Mouse (Mus musculus): ENCODE data around the gene Hvcn1.
"Not testable (repeated sequence)": the region's sequence is repeated elsewhere in the genome, so short reads cannot be mapped to it uniquely, and the experiment has no call there.

Gene Hvcn1

GRCm38 (mm10) chr5:122208909-122209308, 2.3 kb downstream of the Hvcn1 start:
- no peak for DNase-seq

- DNase-seq = peak; percentile 63
Measured at GRCm38 (mm10) chr5:122209591-122210368, 3.2 kb downstream of the Hvcn1 start.

GRCm38 (mm10) chr5:122210890-122211289, 4.3 kb downstream of the Hvcn1 start:
- DNase-seq = no peak

DNA sequence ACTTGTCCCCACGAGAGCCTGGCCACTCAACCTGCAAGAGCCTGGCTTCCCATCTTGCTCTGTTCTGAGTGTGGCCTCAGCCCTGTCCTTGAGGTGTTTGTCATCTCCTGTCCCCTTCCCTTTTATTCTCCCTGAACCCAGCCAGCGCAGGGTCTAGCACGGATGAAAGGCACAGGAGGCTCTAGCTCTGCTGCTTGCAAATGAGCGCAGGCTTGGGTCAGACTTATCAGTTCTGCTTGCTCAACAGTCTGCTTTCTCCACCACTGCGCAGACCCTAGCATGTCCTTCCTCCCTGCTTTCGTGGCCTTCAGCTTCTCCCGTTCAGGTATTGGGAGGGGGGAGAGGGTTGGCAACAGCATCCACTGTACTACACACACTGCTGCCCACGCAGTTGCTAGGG, 5.5 kb downstream of the Hvcn1 start:
- no peak for DNase-seq

DNA sequence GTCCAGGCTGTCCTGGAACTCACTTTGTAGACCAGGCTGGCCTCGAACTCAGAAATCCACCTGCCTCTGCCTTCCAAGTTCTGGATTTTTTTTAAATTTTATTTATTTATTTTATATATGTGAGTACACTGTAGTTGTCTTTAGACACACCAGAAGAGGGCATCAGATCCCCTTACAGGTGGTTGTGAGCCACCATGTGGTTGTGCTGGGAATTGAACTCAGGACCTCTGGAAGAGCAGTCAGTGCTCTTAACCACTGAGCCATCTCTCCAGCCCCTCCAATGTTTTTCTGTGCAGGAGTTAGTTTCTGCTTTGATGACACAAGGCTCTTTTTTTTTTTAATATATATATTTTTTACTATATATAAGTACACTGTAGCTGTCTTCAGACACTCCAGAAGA, 6.2 kb downstream of the Hvcn1 start:
- DNase-seq = not testable (repeated sequence)

- no peak for DNase-seq
Measured at GRCm38 (mm10) chr5:122213861-122214260, 7.3 kb downstream of the Hvcn1 start.

GRCm38 (mm10) chr5:122217636-122218035, 11.0 kb downstream of the Hvcn1 start:
- no peak for DNase-seq

DNA sequence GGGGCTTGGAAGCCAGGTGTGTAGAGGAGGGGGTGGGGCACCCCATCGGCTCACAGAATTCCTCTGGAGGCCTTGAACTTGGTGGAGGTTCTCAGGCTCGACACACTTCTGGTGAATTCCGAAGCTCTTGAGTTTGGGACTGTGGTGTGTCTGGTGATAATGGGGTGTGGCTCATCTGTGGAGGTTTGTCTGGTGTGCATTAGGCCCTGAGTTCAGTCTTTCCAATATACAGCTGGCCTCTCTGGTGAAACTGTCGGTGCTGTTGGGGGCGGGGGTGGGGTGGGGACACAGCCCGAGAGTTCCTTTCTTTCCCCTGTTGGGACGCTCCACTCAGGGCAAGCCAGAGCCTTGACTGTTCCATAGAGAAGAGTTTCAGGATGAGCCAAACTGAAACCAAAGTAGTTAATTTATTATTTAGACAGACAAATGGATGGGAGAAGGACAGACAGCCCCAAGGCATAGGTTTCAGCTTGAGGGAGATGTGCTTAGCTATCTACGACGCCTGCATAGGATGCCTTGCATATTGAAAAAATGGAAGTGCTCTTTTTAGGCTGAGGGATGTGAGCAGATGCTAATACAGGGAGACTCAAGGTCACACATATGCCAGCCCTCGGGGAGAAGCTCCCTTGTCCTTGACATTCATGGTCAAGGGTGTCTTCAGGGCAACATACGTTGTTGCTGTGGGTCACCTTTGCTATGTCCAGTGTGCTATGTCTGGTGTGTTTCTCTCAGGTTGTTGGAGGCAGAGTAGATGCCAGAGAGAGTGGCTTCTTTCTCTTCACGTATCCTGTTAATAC, 11.7 kb downstream of the Hvcn1 start:
- DNase-seq = no peak

- DNase-seq = no peak
Measured at GRCm38 (mm10) chr5:122218928-122219327, 12.3 kb downstream of the Hvcn1 start.

- DNase-seq = peak; percentile 47
Measured at GRCm38 (mm10) chr5:122219655-122220629, 13.3 kb downstream of the Hvcn1 start.

DNA sequence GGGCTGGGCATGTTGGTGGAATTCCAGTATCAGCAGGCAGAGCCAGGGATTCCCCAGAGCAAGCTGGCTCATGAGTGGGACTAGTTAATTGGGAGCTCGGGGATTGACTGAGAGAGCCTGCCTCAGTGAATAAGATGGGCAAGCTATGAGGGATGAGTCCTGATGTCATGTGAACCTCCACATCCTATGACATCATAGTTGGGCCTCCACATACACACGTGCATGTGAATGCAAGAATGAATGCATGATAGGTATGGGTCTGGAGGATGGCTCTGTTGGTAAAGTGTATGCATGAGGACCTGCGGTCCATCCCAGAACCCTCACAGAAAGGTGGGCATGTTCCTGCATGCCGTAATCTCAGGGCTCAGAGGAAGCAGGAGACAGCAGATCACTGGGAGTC, 14.5 kb downstream of the Hvcn1 start:
- no peak for DNase-seq

DNA sequence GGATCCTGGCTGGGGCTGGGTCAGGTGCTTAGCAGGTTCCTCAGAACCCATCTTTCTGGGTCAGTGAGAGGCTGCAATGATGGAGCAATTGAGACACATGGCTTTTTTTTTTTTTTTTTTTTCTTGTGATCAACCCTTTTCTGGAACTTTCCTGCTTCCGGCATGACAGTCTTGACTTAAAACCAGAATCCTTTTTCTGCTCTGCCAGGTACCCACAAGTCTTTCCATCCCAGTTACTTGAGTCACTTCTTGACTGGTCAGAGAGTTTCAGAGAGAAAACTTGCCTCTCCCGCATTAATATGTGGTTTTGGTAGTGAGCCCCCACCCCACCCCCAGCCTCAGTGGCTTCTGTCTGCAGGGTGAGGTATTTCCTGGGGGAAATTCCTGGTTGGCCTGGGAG, 17.7 kb downstream of the Hvcn1 start:
- DNase-seq = no peak

- DNase-seq = no peak
Measured at GRCm38 (mm10) chr5:122228271-122228765, 21.7 kb downstream of the Hvcn1 start.

DNA sequence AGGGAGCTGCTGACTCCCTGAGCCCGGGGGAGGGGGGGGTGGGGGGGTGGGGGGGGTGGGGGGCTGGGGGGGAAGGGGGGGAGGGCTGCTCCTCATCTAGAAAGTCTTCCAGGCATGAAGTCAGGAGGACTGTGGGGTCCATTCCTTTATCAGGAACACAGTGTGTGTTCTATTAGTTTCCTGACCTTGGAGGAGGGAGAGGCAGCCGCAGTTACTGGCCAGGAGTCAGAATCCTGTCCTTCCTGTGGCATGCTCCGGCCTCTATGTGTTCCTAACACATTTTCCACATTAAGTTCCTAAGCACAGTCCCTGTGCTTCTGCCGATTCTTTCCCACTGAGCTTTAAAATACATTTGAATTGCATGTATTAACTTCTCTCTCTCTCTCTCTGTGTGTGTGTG, 22.2 kb downstream of the Hvcn1 start:
- no peak for DNase-seq

DNA sequence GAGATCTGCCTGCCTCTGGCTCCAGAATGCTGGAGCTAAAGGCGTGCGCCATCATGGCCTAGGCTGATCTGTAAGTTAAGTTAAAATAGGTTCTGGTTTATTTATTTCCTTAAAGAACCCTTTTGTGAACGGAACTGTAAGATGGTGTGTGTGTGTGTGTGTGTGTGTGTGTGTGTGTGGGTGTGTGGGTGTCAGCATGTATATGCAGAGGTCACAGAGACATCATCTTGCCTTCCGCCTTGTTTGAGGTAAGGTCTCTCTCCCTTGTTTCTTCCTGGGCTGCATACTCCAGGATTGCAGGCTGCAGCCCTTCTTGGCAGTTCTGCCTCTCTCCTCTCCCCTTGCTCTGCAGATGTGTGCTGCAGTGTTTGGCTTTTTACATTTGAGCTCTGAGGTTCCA, 24.2 kb downstream of the Hvcn1 start:
- DNase-seq = no peak

DNA sequence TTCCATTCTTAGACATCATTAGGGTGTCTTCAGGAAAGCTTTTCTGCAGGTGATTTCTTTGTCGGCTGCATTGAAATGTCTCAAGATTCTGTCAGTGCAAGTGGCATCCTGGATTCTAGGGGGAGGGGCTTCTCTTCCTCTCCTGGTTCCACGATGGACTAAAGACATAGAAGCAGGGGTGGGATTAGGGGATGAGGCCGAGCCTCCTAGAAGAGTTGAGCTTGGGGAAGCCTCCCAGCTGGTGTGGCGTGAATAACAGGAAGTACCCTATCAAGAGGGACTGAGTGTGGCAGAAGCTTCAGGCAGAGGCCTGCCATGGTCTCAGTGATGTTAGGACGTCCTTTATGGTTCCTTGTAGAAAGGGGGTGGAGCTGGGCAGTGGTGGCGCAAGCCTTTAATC, 24.8 kb downstream of the Hvcn1 start:
- no peak for DNase-seq

GRCm38 (mm10) chr5:122232004-122232403, 25.4 kb downstream of the Hvcn1 start:
- no peak for DNase-seq

DNA sequence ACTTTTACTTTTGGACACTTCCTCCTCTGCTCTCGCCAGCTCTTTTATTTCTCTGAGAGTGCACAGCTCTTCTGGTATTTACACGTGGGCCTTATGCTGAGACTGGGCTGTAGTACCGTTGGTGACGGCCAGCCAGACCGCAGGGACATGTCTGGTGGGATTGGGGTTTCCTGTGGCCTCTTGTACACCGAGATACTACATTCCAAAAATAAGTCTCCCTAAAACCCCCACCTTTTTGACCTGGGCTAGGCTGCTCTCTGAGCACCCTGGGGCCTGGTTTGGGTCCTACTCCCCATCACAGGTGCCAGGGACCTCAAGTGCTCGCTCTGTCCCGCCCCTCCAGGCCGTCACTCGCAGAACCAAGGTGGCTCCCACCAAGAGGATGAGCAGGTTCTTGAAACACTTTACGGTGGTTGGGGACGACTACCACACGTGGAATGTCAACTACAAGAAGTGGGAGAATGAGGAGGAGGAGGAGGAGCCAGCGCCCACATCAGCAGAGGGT, 26.5 kb downstream of the Hvcn1 start:
- no peak for DNase-seq

GRCm38 (mm10) chr5:122233695-122234094, 27.1 kb downstream of the Hvcn1 start:
- DNase-seq = no peak

- DNase-seq = no peak
Measured at GRCm38 (mm10) chr5:122234319-122235195, 28.0 kb downstream of the Hvcn1 start.

DNA sequence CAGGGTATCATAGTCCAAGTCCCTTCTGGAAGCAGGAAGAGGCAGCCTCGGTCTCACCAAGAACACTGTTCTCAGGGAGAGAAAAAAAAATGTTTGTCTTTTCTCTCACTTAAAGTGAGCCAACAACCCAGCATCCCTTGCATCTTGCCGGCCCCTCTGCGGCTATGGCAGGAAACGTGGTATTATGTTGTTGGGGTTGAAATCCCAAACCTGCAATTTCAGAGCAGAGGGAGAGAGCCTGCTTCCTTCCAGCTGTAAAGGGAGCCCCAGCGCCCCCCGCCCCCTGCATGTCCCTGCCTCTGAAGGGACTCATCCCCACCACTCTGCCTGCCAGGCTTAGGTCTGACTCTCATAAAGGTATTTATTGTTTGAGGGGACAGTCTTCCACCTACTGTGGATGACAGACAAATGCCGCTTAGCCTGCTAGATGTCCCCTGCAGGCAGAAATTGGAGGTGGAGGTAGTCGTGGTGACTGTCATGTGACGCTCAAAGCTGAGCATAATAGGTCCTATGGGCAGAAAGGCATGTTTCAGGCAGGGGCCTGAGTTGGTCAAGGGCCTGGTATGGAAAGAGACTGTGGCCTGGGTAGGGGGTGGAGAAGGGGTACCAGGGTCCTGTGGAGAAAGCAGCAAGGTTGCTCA, 28.7 kb downstream of the Hvcn1 start:
- DNase-seq = no peak

Data from kidney, adult 18-20 months (tissue).